Mouse (Mus musculus) A20 (cell line): Measurements from ENCODE around the gene Gm2381.
"Not testable (repeated sequence)": the region's sequence is repeated elsewhere in the genome, so short reads cannot be mapped to it uniquely, and the experiment has no call there.

Experiments used
- DNase-seq: peaks from one replicate; pipeline ENCODE4 v3.0.0-alpha.2; 2011; ENCODE audit warnings: low read depth, low spot score

Gm2381 gene

GRCm38 (mm10) chr7:42866801-42867458, at the start of gene Gm2381:
Gene Gm2381, minus strand, starts transcription at chr7:42867234.
- DNase-seq, result not testable (repeated sequence)

DNA sequence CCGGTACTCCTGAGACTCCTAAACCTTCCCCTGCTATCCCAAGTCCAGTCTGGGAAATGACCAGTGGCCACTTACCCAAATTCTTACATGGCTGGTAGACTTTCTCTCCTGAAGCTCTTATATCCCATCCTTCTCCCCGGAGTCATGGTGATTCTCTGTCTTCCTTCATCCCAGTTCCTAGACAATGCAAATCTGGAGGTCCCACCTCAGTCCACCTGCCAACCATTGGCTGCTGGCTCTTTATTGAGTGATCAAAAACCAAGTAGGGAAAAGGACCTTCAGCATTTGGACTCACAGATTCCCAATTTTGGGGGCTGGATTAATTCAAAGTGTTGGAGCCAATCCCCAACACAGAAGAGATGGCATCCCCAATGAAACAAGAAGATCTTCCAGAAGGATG, 31.0 kb upstream of the Gm2381 start:
- not testable (repeated sequence) for DNase-seq

DNA sequence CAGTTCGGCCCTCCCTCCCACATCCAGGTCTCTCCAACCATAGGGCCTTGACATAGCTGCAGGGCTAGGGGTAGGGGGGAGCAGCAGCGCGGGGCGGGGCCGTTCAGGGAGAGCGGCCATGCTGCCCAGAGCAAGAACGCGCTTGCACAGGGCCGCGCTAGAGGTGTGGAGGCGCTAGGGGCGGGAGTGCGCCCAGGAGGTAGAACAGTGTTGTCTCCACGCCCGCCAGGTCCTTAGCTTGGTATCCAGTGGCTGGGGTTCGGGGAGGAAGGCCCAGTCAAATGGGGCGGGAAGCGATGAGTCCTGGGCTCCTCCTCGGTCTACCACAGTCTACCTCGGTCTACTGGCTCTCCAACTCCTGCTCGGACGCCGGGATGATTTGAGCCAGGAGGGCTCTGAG, 11.1 kb upstream of the Gm2381 start:
- DNase-seq, result no peak

DNA sequence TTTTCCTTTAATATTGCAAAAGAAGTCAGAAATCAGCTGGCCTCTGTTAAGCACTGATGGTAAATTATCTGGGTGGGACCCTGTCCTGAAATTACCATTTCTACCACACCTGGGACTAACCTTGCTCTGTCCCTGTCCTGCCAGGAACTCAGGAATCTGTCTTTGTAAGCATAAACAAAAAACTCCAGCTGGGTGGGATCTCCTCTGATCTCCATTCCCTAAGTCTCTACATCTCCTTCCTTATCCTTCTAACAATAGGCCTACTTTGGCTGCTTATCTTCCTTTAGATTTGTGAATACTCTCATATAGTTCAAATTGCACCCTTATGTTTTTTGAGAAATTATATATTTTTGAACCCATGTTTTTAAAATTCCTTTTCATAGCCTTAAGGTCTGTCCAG, 28.7 kb downstream of the Gm2381 start:
- DNase-seq, result not testable (repeated sequence)

DNA sequence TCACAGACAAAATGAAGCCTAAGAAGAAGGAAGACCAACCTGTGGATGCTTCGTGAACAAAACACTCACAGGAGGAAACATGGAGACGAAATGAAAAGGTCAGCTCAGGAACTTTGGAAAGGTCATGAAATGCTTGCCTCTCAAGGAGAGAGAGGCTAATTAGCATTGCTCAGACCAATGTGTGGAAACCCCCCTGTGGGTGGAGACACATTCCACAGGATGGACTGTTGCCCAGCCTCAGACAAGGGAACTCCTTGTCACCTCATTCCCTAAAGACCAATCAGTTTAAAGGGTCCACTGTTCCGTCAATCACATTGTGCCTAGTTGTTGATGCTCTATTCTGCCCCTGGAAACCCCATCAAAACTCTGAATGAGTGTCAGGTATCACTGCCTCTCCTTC, 34.8 kb downstream of the Gm2381 start:
- no peak for DNase-seq

DNA sequence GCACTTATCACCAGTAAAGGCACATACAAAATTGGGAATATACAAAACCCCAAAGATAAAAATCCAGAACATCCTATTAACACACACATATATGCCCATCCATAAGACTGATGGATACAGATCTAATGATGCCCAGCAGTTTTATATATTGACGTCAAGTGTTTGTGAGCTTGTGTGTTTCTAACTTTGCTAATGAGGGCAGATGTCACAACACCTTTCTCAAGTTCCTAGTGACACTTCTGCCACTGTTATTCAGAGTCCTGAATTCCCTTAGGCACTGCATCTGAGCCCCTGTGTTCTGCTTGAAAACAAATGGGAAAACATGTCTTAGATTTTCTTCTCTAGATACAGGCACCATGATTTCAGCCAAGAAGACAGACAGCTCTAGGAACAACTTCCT, 73.6 kb downstream of the Gm2381 start, which contains the start of gene Vmn2r62:
Gene Vmn2r62 (minus strand): TSS at position 101 of the 400 bp plus-strand sequence.
- not testable (repeated sequence) for DNase-seq
